13 mouse cellular contexts compared by ENCODE assay signal in the genomic region with DNA sequence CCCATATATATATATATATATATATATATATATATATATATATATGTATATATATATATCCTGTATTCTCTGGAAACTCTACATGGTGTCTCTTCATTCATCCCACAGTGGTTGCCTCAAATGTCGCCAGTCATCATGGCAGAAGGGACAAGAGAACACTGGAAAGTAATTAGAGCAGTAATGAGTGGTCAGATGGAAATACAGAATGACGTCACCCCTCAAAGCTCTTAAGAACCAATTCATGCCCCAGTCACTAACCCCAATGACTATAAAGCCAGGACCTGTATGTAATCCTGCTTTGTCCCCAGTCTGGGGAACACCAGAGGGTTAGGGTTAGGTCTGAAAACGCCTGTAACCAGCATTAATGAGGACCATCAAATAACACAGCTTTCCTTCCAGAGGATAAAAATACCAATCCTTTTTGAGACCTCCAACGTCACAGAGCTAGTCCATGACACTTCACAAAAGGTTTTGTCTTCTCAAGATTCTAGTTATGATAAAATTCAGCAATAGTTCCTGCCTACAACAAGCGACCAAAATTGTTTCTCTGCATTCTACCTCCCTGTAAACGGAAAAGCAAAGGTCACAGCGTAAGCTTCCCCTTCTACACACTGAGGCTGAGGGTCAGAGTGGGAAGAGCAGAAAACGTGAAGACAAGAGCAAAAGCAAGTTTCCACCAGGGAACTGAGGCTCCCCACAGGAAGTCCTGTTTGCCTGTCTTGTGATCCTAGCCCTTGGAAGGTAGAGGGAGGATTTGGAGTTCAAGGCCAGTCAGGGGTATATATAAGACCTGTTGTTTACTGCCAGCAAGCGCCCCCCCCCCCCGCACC.
A peak's percentile ranks its signal among the peaks of the same experiment; 100 is the strongest.
DNase-seq lines count a peak whose midpoint lies in the region; ATAC-seq and TF ChIP-seq lines count a peak whose summit lies in the region.
"Had no signal": no experiment of that assay in that cellular context is flagged by ENCODE, and none has a peak within 500 bp of the region (broad histone marks: within the 10 kb centered on the region; RNA-seq: fewer than 3 reads in every experiment).

No protein-coding gene starts in this region.

- H3K4me1 ChIP-seq in heart, embryonic 11.5 days (ENCODE audit: control insufficient read depth, insufficient read depth, low read length) = peaks cover 28% of the 10 kb centered on the region
- H3K4me1 ChIP-seq in E14TG2a.4 (replicated peaks; ENCODE audit: low read depth, low read length) = peaks cover 89% of the 10 kb centered on the region
- peaks cover 14% of the 10 kb centered on the region for H3K4me1 ChIP-seq in brown adipose tissue, adult 24 weeks (ENCODE audit: control insufficient read depth, insufficient read depth, insufficient read length, low read length)
- H3K4me1 ChIP-seq in limb, embryonic 11.5 days (ENCODE audit: control insufficient read depth, insufficient read depth, low read length) = peaks cover 34% of the 10 kb centered on the region

- H3K27ac ChIP-seq in heart, embryonic 11.5 days (ENCODE audit: low read depth, low read length) = no peak overlapping the region
- 0 out of 2 replicates have a peak overlapping the region, but pooled peaks have one; percentile 18 for H3K27ac ChIP-seq in brown adipose tissue, adult 24 weeks (replicated peaks; ENCODE audit: low read depth, low read length)
- H3K27ac ChIP-seq in limb, embryonic 11.5 days (replicated peaks; ENCODE audit: low read depth, low read length) = 0 out of 2 replicates have a peak overlapping the region, but pooled peaks have one; percentile 14

- no peak overlapping the region for H3K4me2 ChIP-seq in heart, embryonic 11.5 days
- H3K4me2 ChIP-seq in limb, embryonic 11.5 days (ENCODE audit: low read depth, severe bottlenecking) = no peak overlapping the region

- H3K9ac ChIP-seq in heart, embryonic 11.5 days (ENCODE audit: low read depth, low read length) = no peak overlapping the region
- no peak overlapping the region for H3K9ac ChIP-seq in limb, embryonic 11.5 days (ENCODE audit: low read length)
- H3K9ac ChIP-seq: liver, postnatal 0 days had no signal

- DNase-seq in heart, adult 11 months = peak; percentile 66
- DNase-seq in limb, embryonic 11.5 days (ENCODE audit: low spot score) = no peak
- no peak for DNase-seq in right cerebral cortex, adult 2 months (ENCODE audit: low spot score in 2 of 2)
- no peak for DNase-seq in gastrocnemius, postnatal 4 days (ENCODE audit: low spot score in 2 of 2)
- DNase-seq in left cerebral cortex, adult 18-20 months (ENCODE audit: low spot score in 2 of 2) = no peak
- DNase-seq: gastrocnemius, postnatal 14 days; heart, postnatal 14 days; kidney, adult 18-20 months; liver, postnatal 0 days; thymus, postnatal 36 days had no signal

- H3K27me3 ChIP-seq in heart, embryonic 11.5 days (ENCODE audit: control insufficient read depth, insufficient read depth, low read length) = no peaks in the 10 kb centered on the region
- no peaks in the 10 kb centered on the region for H3K27me3 ChIP-seq in E14TG2a.4 (ENCODE audit: insufficient read depth, low read length)
- H3K27me3 ChIP-seq in limb, embryonic 11.5 days (ENCODE audit: control insufficient read depth, insufficient read depth, low read length) = no peaks in the 10 kb centered on the region

- no peak overlapping the region for H3K4me3 ChIP-seq in heart, embryonic 11.5 days (ENCODE audit: low read depth, low read length)
- 0 out of 2 replicates have a peak overlapping the region, but pooled peaks have one; percentile 13 for H3K4me3 ChIP-seq in E14TG2a.4 (replicated peaks; ENCODE audit: low read length)
- no peak overlapping the region for H3K4me3 ChIP-seq in brown adipose tissue, adult 24 weeks (ENCODE audit: insufficient read depth, low read depth, low read length)
- no peak overlapping the region for H3K4me3 ChIP-seq in limb, embryonic 11.5 days (ENCODE audit: low read depth, low read length)

- H3K9me3 ChIP-seq in heart, embryonic 11.5 days (replicated peaks; ENCODE audit: control insufficient read depth, low read length) = no peaks in the 10 kb centered on the region
- H3K9me3 ChIP-seq in E14TG2a.4 (ENCODE audit: low read length) = no peaks in the 10 kb centered on the region
- no peaks in the 10 kb centered on the region for H3K9me3 ChIP-seq in limb, embryonic 11.5 days (ENCODE audit: control insufficient read depth, low read length)

- 63% methylated on average over 10 of the region's 10 CpGs for WGBS in heart, embryonic 11.5 days (ENCODE audit: insufficient replicate concordance)
- 52% methylated on average over 10 of the region's 10 CpGs for WGBS in limb, embryonic 11.5 days

- H3K36me3 ChIP-seq in heart, embryonic 11.5 days (ENCODE audit: control insufficient read depth, insufficient read depth, low read length) = no peaks in the 10 kb centered on the region
- H3K36me3 ChIP-seq in E14TG2a.4 (ENCODE audit: insufficient read depth, low read length) = no peaks in the 10 kb centered on the region
- H3K36me3 ChIP-seq in limb, embryonic 11.5 days (ENCODE audit: control insufficient read depth, insufficient read depth, low read length) = no peaks in the 10 kb centered on the region

- ATAC-seq in heart, embryonic 11.5 days (replicated peaks; ENCODE audit: insufficient number of reproducible peaks, low FRiP score, low TSS enrichment) = no peak
- no peak for ATAC-seq in limb, embryonic 11.5 days (ENCODE audit: insufficient number of reproducible peaks, low FRiP score, low TSS enrichment, low read depth)
- ATAC-seq: liver, postnatal 0 days had no signal

- TF ChIP-seq CTCF in E14TG2a.4 (conservative IDR thresholded peaks at IDR 0.05; ENCODE audit: low read length) = no peak
